Mouse (Mus musculus) Patski (cell line): ENCODE results near the gene Rnf26. TPM values are rescaled to one million over a fixed set of nuclear protein-coding genes. Genes with fewer than 3 reads are reported as not detected.
"Not testable (repeated sequence)": the region's sequence is repeated elsewhere in the genome, so short reads cannot be mapped to it uniquely, and the experiment has no call there.

Experiments
- ATAC-seq: fragments of 100-300 bp; one replicate; pipeline ENCODE4 v1.8.0; 2021
- CTCF ChIA-PET: fragments of 350-600 bp; sonication (Branson Sonifier 250); formaldehyde crosslinking; loops from one replicate; lab custom pipeline; 2022; ENCODE audit warnings: inconsistent platforms; lab: Charles Lee
- POLR2A ChIA-PET: fragments of 350-600 bp; sonication (Branson Sonifier 250); formaldehyde crosslinking; loops from one replicate; lab custom pipeline; 2022; ENCODE audit warnings: antibody characterized with exemption, inconsistent platforms; lab: Charles Lee
- DNase-seq: peaks from one replicate; pipeline ENCODE4 v3.0.0-alpha.2; 2011; ENCODE audit warnings: low read depth, low spot score
- H3K27me3 ChIP-seq: fragments of 371-371 bp; one replicate; pipeline ENCODE4 v1.5.1; 2021
- CTCF ChIP-seq: fragments of 100-300 bp; IDR thresholded peaks from one replicate; pipeline ENCODE4 v1.5.1; 2021
- in situ Hi-C: fragments of 300-500 bp; cut with MboI; formaldehyde crosslinking; loops from 3 replicates; pipeline ENCODE4 v1.11.1; 2018; ENCODE audit warnings: low pct_unique_long_range_greater_than_20kb, mixed read lengths
- polyA plus RNA-seq: library from polyadenylated mRNA; unstranded; gene quantifications from one replicate; pipeline ENCODE4 v1.2.3, GENCODE M21; 2021

Rnf26 gene
- polyA plus RNA-seq, 1 experiment from 2014 or later, result 38.4 TPM

DNA sequence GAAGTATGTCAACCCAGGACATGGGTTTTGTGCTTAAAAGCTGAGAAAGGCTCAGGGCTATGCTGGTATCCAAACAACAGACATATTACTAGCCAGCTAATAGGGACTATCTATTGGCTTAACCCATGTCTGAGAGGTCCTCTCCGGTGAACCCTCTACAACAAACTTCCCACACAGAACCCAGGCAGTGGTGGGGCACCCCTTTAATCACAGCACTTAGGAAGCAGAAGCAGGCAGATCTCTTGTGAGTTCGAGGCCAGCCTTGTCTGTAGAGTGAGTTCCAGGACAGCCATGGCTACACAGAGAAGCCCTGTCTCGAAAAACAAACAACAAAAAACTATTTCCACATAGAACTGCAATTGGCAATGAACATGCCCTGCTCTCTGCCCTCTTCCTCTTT is 13.4 kb upstream of the Rnf26 start:
- no peak for ATAC-seq
- no peak for TF ChIP-seq CTCF
- DNase-seq, result no peak
- ChIA-PET CTCF (interaction anchor here (1.0 to 1.6 kb wide), 4 partner anchors 9 to 108 kb away, joined by 3 to 5 read pairs (median 4); partner anchors contain the start of gene Cbl), POLR2A (interaction anchor here (0.6 to 1.3 kb wide), 3 partner anchors 97 to 572 kb away, joined by 3 to 4 read pairs (median 3); no protein-coding TSS in a partner anchor)
- H3K27me3 ChIP-seq, result no peaks in the 10 kb centered on the region
- in situ Hi-C loops, result loop anchor here (10.0 kb wide), 1 partner anchor 108 kb away; the partner anchor contains the start of gene Cbl

DNA sequence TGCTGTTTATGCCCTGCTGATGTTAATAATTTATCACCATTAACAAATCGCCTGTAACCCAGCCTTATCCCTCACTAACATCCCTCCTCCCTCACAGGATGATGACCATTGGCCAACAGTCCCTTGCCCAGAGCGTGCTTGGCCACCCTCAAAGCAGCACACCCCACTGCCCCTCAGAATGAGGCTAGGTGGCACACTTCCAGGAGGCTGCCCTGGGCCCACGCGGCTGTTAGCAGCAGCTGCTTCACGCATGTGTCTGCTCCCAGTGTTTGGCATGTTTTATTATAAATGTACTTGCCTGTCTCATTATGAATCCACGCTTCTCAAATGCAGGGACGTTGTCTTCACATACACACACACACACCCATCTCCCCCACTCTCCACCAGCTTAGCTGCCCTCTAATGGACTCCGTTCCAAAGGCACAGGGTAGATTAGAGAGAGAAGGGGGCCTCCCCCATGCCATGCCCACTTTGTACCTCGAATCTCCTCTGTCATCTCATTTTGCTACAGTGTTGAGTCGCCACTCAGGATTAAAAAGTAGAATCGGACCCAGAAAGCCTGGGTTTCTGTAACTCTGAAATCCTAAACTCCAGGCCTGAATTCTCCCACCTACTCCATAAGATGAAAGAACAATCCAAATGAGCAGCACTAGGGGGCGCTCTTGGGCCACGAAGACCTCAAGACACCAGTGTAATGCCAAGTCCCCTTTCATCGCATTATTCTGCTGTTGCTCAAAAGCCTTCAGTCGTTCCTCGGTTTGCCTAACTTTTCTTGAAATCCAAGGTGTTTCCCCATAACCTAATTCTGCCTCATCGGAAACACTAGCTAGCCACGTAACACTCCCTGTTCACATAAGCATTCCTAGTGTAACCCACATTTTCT is 12.5 kb upstream of the Rnf26 start:
- ChIA-PET POLR2A (interaction anchor here (1.3 kb wide), 1 partner anchor 98 kb away, joined by 3 read pairs; no protein-coding TSS in a partner anchor), CTCF (interaction anchor here (1.0 to 2.2 kb wide), 6 partner anchors 10 to 142 kb away, joined by 3 to 12 read pairs (median 4); partner anchors contain the start of genes Cbl and Nlrx1)
- in situ Hi-C loops, result loop anchor here (10.0 kb wide), 1 partner anchor 109 kb away; the partner anchor contains the start of gene Cbl
- peak; percentile 34 for DNase-seq
- no peaks in the 10 kb centered on the region for H3K27me3 ChIP-seq
- no peak for ATAC-seq
- TF ChIP-seq CTCF, result no peak

DNA sequence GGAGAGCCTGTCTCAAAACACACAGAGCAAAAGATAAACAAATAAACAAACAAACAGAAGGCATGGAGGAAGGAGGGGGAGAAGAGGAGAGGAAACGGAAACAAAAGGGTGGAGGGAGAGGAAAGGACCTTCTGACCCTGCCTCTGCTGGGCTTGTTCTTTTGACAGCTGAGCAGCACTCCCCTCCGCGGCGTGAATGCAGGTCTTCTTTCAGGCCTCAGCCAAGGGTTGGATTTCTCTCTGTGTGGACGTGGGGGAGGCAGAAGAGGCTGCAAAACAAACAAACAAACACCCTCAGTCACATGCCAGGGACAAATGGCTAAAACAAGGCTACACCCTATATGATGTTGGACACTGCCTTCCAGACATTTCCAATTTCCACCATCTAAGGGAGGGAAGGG is 11.7 kb upstream of the Rnf26 start:
- ChIA-PET POLR2A (interaction anchor here (0.6 kb wide), 1 partner anchor 10 kb away, joined by 4 read pairs; no protein-coding TSS in a partner anchor), CTCF (interaction anchor here (1.0 to 2.2 kb wide), 2 partner anchors 141 to 143 kb away, joined by 3 to 12 read pairs; partner anchors contain the start of gene Nlrx1)
- in situ Hi-C loops, result loop anchor here (10.0 kb wide), 1 partner anchor 110 kb away; the partner anchor contains the start of gene Cbl
- H3K27me3 ChIP-seq, result no peaks in the 10 kb centered on the region
- ATAC-seq (no peak), DNase-seq (no peak)
- no peak for TF ChIP-seq CTCF

DNA sequence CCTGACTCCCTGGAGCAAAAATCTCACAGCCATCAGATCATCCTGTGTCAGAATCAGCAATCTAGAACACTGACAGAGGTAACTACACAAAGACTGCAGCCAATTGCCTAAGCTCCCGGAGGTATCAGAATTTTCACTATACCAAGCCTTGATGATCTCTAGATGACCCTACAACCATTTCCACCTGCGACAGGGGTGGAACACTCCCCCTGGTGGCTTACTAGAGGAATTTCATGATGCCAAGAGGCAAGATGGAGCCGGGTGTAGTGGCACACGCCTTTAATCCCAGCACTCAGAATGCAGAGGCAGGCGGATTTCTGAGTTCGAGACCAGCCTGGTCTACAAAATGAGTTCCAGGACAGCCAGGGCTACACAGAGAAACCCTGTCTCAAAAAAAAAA is 11.0 kb upstream of the Rnf26 start:
- ATAC-seq (no peak), DNase-seq (no peak)
- POLR2A ChIA-PET, result interaction anchor here (0.6 kb wide), 1 partner anchor 11 kb away, joined by 4 read pairs; no protein-coding TSS in a partner anchor
- no peaks in the 10 kb centered on the region for H3K27me3 ChIP-seq
- CTCF ChIA-PET, result interaction anchor here (1.0 to 2.2 kb wide), 2 partner anchors 15 to 140 kb away, joined by 3 to 12 read pairs; no protein-coding TSS in a partner anchor
- TF ChIP-seq CTCF, result peak; percentile 74
- in situ Hi-C loops, result loop anchor here (10.0 kb wide), 1 partner anchor 110 kb away; the partner anchor contains the start of gene Cbl

DNA sequence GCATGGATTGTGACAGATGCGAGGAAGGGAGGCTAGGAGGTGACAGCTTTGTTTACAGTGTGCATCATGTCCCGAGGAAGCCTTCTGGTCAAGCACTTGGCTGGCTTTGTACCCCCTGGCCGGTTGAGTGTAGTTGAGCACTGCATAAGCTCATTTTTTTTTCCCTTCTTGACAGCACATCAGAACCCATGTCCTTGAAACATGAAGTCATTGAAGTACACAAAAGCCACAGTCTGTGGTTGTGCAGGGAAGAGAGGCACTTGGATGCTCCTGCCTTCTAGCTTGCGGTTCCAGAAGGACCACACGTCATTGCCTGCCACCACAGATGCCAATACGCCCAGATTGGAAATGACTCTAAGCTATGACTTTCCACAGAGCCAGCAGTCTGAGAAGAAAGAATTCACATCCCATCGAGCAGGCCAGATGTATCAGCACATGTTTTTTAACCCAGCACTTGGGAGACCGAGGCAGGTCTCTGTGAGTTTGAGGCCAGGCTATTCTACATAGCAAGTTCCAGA is 6.7 kb upstream of the Rnf26 start:
- in situ Hi-C loops, result loop anchor here (10.0 kb wide), 1 partner anchor 115 kb away; the partner anchor contains the start of gene Cbl
- no peak for DNase-seq
- CTCF ChIA-PET, result interaction anchor here (0.7 to 1.7 kb wide), 7 partner anchors 11 to 136 kb away, joined by 3 to 5 read pairs (median 3); no protein-coding TSS in a partner anchor
- ATAC-seq, result no peak
- no peaks in the 10 kb centered on the region for H3K27me3 ChIP-seq
- no peak for TF ChIP-seq CTCF
- POLR2A ChIA-PET, result no interaction called here

DNA sequence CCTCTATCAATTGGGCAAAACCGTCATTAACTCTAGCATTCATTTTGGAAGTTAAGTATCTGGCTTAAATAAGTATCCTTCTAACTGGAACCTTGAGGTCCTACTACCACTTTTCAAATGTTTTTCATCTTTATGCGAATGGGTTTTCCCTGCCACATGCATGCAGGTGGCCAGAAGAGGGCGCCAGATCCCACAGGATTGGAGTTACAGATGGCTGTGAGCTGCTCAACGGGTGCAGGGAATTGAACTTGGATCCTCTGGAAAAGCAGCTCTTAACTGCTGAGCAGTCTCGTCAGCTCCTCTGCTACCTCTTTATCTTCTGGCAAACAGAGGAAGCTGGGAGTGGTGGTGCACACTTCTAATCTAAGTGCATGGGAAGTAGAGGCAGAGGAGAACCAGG is 5.7 kb upstream of the Rnf26 start:
- ChIA-PET POLR2A (no interaction called here), CTCF (interaction anchor here (0.7 to 1.7 kb wide), 9 partner anchors 10 to 135 kb away, joined by 3 to 5 read pairs (median 3); no protein-coding TSS in a partner anchor)
- in situ Hi-C loops, result no loop called here
- H3K27me3 ChIP-seq, result no peaks in the 10 kb centered on the region
- ATAC-seq, result no peak
- TF ChIP-seq CTCF, result peak; percentile 74
- DNase-seq, result no peak

DNA sequence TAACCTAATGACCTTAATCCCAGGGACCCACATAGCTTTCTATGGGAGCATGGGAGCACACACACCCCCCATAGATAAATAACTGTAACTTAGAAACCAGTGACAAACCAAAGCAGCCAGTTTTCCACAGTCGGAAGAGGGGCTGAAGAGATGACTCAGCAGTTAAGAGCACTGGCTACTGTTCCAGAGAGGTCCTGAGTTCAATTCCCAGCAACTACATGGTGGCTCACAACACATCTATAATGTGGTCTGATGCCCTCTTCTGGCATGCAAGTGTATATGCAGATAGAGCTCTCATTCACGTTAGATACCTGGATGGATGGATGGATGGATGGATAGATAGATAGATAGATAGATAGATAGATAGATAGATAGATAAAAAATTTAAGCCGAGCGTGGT is 2.9 kb upstream of the Rnf26 start:
- ATAC-seq (no peak), DNase-seq (no peak)
- ChIA-PET CTCF (interaction anchor here (0.9 to 1.1 kb wide), 2 partner anchors 33 to 84 kb away, joined by 3 read pairs; no protein-coding TSS in a partner anchor), POLR2A (no interaction called here)
- in situ Hi-C loops, result no loop called here
- no peaks in the 10 kb centered on the region for H3K27me3 ChIP-seq
- TF ChIP-seq CTCF, result peak; percentile 34

DNA sequence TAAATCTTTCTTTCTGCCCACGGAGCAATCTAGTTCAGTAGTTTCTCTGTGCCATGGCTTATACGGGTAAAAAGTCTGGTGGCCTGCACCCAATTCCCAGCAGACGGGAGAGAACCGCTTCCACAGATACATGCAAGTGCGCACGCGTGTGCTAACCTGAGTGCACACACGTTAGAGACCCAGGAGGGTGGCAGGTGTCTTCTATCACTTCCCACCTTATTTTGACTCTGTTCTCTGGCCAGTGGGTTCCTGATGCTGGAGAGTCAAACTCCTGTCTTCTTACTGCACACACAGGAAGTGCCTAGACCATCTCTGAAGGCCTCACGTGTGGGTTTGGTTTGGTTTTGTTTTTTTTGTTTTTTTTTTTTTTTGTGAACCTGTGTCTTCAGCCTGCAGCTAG is 2.3 kb upstream of the Rnf26 start:
- ATAC-seq, result no peak
- CTCF ChIA-PET, result interaction anchor here (0.9 to 1.1 kb wide), 2 partner anchors 33 to 84 kb away, joined by 3 read pairs; no protein-coding TSS in a partner anchor
- POLR2A ChIA-PET, result interaction anchor here (0.5 to 0.6 kb wide), 2 partner anchors 9 to 160 kb away, joined by 3 to 4 read pairs; no protein-coding TSS in a partner anchor

DNA sequence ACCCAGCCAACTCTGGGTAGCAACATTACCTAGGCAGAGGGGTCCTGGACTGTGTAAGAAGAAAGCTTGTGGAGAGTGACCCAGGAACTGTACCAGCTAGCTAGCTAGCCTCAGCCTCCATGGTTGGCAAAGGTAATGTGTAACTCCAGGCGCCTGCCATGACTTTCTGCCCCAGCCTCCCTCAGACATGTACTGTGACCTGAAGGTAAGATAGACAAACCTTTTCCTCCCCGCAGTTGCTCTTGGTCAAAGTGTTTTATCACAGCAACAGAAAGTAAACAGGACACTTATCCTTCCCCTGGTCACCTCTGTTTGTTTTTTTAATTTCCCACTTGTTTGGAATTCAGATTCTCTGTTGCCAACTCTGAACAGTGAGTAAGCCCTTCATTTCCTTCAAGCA is 1.1 kb upstream of the Rnf26 start:
- H3K27me3 ChIP-seq, result no peaks in the 10 kb centered on the region
- CTCF ChIA-PET, result interaction anchor here (0.8 to 1.3 kb wide), 2 partner anchors 26 to 47 kb away, joined by 3 to 4 read pairs; no protein-coding TSS in a partner anchor
- in situ Hi-C loops, result no loop called here
- no peak for ATAC-seq
- DNase-seq, result no peak
- POLR2A ChIA-PET, result no interaction called here
- no peak for TF ChIP-seq CTCF

More for the DNA sequence above, 2.3 kb upstream of the Rnf26 start:
- H3K27me3 ChIP-seq, result no peaks in the 10 kb centered on the region
- no peak for DNase-seq
- TF ChIP-seq CTCF, result no peak
- in situ Hi-C loops, result no loop called here

DNA sequence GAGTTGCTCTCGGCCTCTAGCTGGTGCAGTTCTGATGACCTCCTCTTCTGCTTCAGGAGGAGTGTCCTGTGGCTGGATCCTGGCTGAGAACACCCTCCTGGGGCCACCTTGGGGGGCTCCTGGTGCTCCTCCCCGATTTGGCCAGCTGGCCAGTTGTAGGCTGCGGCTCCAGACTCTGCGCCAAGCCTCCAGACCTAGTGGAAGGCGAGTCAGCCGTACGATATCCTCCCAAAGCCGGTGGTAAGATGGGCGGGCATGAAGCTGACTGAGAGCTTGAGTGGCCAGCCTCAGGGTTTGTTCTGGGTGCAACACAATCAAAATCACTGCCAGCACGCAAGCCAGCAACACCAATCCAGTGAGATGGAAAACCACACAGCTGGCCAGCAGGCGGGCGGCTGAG is 1.4 kb downstream of the Rnf26 start:
- H3K27me3 ChIP-seq, DNase-seq, in situ Hi-C loops, POLR2A ChIA-PET, CTCF ChIA-PET: not testable (repeated sequence)
- ATAC-seq, result peak; percentile 10
